Mouse (Mus musculus): ENCODE data around the gene Tarsl2. TPM values are rescaled to one million over a fixed set of nuclear protein-coding genes. Genes with fewer than 3 reads are reported as not detected.

Gene Tarsl2
- polyA plus RNA-seq, 1 experiment from 2014 or later = 7.0 TPM

DNA sequence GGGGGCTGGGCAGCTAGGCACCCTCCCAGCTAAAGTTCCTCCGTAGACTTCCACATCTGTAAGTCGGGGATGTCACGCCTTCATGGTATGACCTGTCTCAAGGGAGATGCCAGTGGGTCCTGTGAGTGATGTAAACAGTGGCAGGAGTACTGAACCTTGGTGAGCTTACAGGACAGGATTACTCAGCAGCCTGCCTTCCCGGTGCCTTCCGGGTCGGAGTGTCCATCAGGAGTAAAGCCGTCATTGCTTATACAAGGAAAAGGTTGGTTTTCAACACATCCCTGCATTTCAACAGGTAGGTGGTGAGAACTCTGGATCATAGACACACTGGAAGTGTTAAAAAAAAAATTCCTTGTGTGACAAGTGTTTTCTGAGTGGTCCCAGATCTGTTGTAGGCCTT lies 57.4 kb downstream of the Tarsl2 start:
- H3K4me1 ChIP-seq (replicated peaks; ENCODE audit: control insufficient read depth, insufficient read depth, low read length) = peaks cover 4% of the 10 kb centered on the region; the same call in 1 of the 2 replicates
- no peaks in the 10 kb centered on the region for H3K27me3 ChIP-seq (ENCODE audit: control insufficient read depth, insufficient read depth, low read depth, low read length)
- H3K9me3 ChIP-seq (ENCODE audit: control insufficient read depth, low read length) = no peaks in the 10 kb centered on the region
- ATAC-seq (ENCODE audit: low read depth) = no peak
- peaks cover 27% of the 10 kb centered on the region for H3K36me3 ChIP-seq (ENCODE audit: control insufficient read depth, insufficient read depth, low read length)
- H3K4me2 ChIP-seq (ENCODE audit: low read depth, low read length) = no peak overlapping the region
- no peak overlapping the region for H3K4me3 ChIP-seq (ENCODE audit: low read length)
- no peak overlapping the region for H3K27ac ChIP-seq (ENCODE audit: low read length)
- no peak overlapping the region for H3K9ac ChIP-seq (ENCODE audit: low read length)
- 84% methylated on average over 7 of the region's 7 CpGs for WGBS

GRCm38 (mm10) chr7:65704818-65705242 lies 60.1 kb downstream of the Tarsl2 start:
- ATAC-seq (ENCODE audit: low read depth) = peak; percentile 71
- H3K36me3 ChIP-seq (ENCODE audit: control insufficient read depth, insufficient read depth, low read length) = peaks cover 12% of the 10 kb centered on the region

DNA sequence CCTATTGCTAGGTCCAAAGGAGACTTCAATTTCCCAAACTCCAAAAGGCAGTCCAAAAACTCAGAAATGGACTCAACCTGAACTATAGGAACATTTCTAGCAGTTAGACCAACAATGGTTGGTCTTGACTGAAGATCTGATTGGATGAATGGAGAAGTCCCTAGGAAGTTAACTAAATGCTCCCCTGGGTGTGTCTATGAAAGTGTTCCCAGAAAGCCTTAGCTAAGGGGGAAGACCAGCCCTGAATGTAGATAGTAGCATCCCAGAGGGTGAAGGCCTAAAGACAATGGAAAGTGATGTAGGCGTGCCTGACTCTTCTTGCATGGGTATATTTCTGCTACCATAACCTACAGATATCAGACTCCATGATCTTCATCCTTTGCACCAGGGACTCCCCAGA lies 63.8 kb downstream of the Tarsl2 start:
- H3K4me2 ChIP-seq (ENCODE audit: low read depth, low read length) = no peak overlapping the region
- no peaks in the 10 kb centered on the region for H3K27me3 ChIP-seq (ENCODE audit: control insufficient read depth, insufficient read depth, low read depth, low read length)
- H3K4me3 ChIP-seq (ENCODE audit: low read length) = no peak overlapping the region
- no peak overlapping the region for H3K27ac ChIP-seq (ENCODE audit: low read length)
- no peak overlapping the region for H3K9ac ChIP-seq (ENCODE audit: low read length)
- H3K4me1 ChIP-seq (replicated peaks; ENCODE audit: control insufficient read depth, insufficient read depth, low read length) = peaks cover 4% of the 10 kb centered on the region; the same call in 1 of the 2 replicates
- H3K9me3 ChIP-seq (ENCODE audit: control insufficient read depth, low read length) = no peaks in the 10 kb centered on the region
- 90% methylated on average over 1 of the region's 1 CpGs for WGBS
- no peak for ATAC-seq (ENCODE audit: low read depth)
- no peaks in the 10 kb centered on the region for H3K36me3 ChIP-seq (ENCODE audit: control insufficient read depth, insufficient read depth, low read length)

More at GRCm38 (mm10) chr7:65704818-65705242, 60.1 kb downstream of the Tarsl2 start:
- Histone ChIP-seq H3K27ac (ENCODE audit: low read length) (peak overlapping the region; percentile 16; the same call in 1 of the 2 replicates), H3K4me1 (replicated peaks; ENCODE audit: control insufficient read depth, insufficient read depth, low read length) (peaks cover 4% of the 10 kb centered on the region; the same call in 1 of the 2 replicates), H3K9me3 (ENCODE audit: control insufficient read depth, low read length) (no peaks in the 10 kb centered on the region), H3K27me3 (ENCODE audit: control insufficient read depth, insufficient read depth, low read depth, low read length) (no peaks in the 10 kb centered on the region), H3K9ac (ENCODE audit: low read length) (peak overlapping the region; percentile 56), H3K4me3 (ENCODE audit: low read length) (peak overlapping the region; percentile 44), H3K4me2 (ENCODE audit: low read depth, low read length) (peak overlapping the region; percentile 59)
- WGBS = 6% methylated on average over 10 of the region's 10 CpGs

DNA sequence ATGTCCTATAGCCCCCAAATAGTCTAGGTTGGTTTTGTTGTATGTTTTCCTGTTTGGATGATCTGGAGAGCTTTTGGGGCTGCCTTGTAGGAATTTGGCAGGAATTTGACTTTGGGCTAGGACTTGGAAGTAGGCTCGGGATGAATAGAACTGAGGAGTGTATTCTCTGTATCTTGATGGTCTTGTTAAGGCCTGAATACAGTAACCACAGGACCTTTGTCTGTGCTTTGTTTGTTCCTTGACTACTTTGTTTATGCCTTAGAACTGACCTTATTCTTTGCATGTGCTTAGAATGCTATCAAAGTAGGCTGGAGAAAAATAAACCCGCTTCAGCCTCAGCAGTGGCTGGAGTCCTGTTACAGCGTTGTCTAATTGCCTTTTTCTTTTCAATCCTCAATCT lies 65.6 kb downstream of the Tarsl2 start:
- no peak overlapping the region for H3K4me3 ChIP-seq (ENCODE audit: low read length)
- H3K9ac ChIP-seq (ENCODE audit: low read length) = no peak overlapping the region
- 74% methylated on average over 3 of the region's 3 CpGs for WGBS
- H3K27me3 ChIP-seq (ENCODE audit: control insufficient read depth, insufficient read depth, low read depth, low read length) = no peaks in the 10 kb centered on the region
- peaks cover under 1% of the 10 kb centered on the region; the same call in 1 of the 2 replicates for H3K4me1 ChIP-seq (replicated peaks; ENCODE audit: control insufficient read depth, insufficient read depth, low read length)
- no peak for ATAC-seq (ENCODE audit: low read depth)
- no peaks in the 10 kb centered on the region for H3K36me3 ChIP-seq (ENCODE audit: control insufficient read depth, insufficient read depth, low read length)
- H3K9me3 ChIP-seq (ENCODE audit: control insufficient read depth, low read length) = no peaks in the 10 kb centered on the region
- no peak overlapping the region for H3K27ac ChIP-seq (ENCODE audit: low read length)
- no peak overlapping the region for H3K4me2 ChIP-seq (ENCODE audit: low read depth, low read length)

DNA sequence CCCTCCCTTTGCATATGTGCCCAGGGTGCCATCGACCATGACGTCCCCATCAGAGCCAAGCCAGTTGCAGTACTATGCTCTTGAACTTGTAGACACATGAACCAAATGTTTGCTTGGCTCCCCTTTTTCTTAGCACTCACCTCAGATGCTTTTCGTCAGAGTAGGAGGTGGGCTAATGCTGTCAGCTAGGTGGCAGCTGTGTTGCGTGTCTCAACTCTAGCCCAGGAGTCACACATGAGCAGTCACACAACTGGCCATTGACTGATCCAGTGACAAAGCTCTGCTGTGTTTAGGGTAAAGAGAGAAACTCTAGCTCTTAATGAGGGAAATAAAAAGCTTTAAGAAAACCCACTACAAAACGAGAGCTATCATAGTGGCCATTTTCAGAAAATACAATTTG lies 69.1 kb downstream of the Tarsl2 start:
- Histone ChIP-seq H3K4me2 (ENCODE audit: low read depth, low read length) (no peak overlapping the region), H3K9me3 (ENCODE audit: control insufficient read depth, low read length) (no peaks in the 10 kb centered on the region), H3K4me1 (replicated peaks; ENCODE audit: control insufficient read depth, insufficient read depth, low read length) (no peaks in the 10 kb centered on the region), H3K27ac (ENCODE audit: low read length) (no peak overlapping the region), H3K36me3 (ENCODE audit: control insufficient read depth, insufficient read depth, low read length) (no peaks in the 10 kb centered on the region), H3K4me3 (ENCODE audit: low read length) (no peak overlapping the region), H3K27me3 (ENCODE audit: control insufficient read depth, insufficient read depth, low read depth, low read length) (no peaks in the 10 kb centered on the region), H3K9ac (ENCODE audit: low read length) (no peak overlapping the region)
- WGBS = 52% methylated on average over 5 of the region's 5 CpGs
- no peak for ATAC-seq (ENCODE audit: low read depth)

- Histone ChIP-seq H3K9me3 (ENCODE audit: control insufficient read depth, low read length) (no peaks in the 10 kb centered on the region), H3K4me3 (ENCODE audit: low read length) (no peak overlapping the region), H3K27ac (ENCODE audit: low read length) (no peak overlapping the region), H3K4me2 (ENCODE audit: low read depth, low read length) (no peak overlapping the region), H3K27me3 (ENCODE audit: control insufficient read depth, insufficient read depth, low read depth, low read length) (no peaks in the 10 kb centered on the region), H3K4me1 (replicated peaks; ENCODE audit: control insufficient read depth, insufficient read depth, low read length) (no peaks in the 10 kb centered on the region), H3K9ac (ENCODE audit: low read length) (no peak overlapping the region), H3K36me3 (ENCODE audit: control insufficient read depth, insufficient read depth, low read length) (no peaks in the 10 kb centered on the region)
- WGBS = 45% methylated on average over 4 of the region's 4 CpGs
- no peak for ATAC-seq (ENCODE audit: low read depth)
Measured at GRCm38 (mm10) chr7:65714304-65714703, 69.6 kb downstream of the Tarsl2 start.

GRCm38 (mm10) chr7:65734024-65734423 lies 89.3 kb downstream of the Tarsl2 start:
- Histone ChIP-seq H3K9me3 (ENCODE audit: control insufficient read depth, low read length) (no peaks in the 10 kb centered on the region), H3K36me3 (ENCODE audit: control insufficient read depth, insufficient read depth, low read length) (no peaks in the 10 kb centered on the region), H3K27me3 (ENCODE audit: control insufficient read depth, insufficient read depth, low read depth, low read length) (no peaks in the 10 kb centered on the region), H3K4me1 (replicated peaks; ENCODE audit: control insufficient read depth, insufficient read depth, low read length) (peaks cover 4% of the 10 kb centered on the region; the same call in 1 of the 2 replicates), H3K4me2 (ENCODE audit: low read depth, low read length) (no peak overlapping the region), H3K27ac (ENCODE audit: low read length) (no peak overlapping the region), H3K9ac (ENCODE audit: low read length) (no peak overlapping the region), H3K4me3 (ENCODE audit: low read length) (no peak overlapping the region)
- WGBS = 67% methylated on average over 2 of the region's 2 CpGs
- ATAC-seq (ENCODE audit: low read depth) = no peak

- H3K27me3 ChIP-seq (ENCODE audit: control insufficient read depth, insufficient read depth, low read depth, low read length) = no peaks in the 10 kb centered on the region
- no peak for ATAC-seq (ENCODE audit: low read depth)
- no peak overlapping the region for H3K9ac ChIP-seq (ENCODE audit: low read length)
- H3K36me3 ChIP-seq (ENCODE audit: control insufficient read depth, insufficient read depth, low read length) = no peaks in the 10 kb centered on the region
- WGBS = 93% methylated on average over 3 of the region's 3 CpGs
- no peaks in the 10 kb centered on the region for H3K9me3 ChIP-seq (ENCODE audit: control insufficient read depth, low read length)
- H3K4me2 ChIP-seq (ENCODE audit: low read depth, low read length) = no peak overlapping the region
- peaks cover 4% of the 10 kb centered on the region; the same call in 1 of the 2 replicates for H3K4me1 ChIP-seq (replicated peaks; ENCODE audit: control insufficient read depth, insufficient read depth, low read length)
- H3K27ac ChIP-seq (ENCODE audit: low read length) = no peak overlapping the region
- no peak overlapping the region for H3K4me3 ChIP-seq (ENCODE audit: low read length)
Measured at GRCm38 (mm10) chr7:65735261-65735660, 90.6 kb downstream of the Tarsl2 start.

DNA sequence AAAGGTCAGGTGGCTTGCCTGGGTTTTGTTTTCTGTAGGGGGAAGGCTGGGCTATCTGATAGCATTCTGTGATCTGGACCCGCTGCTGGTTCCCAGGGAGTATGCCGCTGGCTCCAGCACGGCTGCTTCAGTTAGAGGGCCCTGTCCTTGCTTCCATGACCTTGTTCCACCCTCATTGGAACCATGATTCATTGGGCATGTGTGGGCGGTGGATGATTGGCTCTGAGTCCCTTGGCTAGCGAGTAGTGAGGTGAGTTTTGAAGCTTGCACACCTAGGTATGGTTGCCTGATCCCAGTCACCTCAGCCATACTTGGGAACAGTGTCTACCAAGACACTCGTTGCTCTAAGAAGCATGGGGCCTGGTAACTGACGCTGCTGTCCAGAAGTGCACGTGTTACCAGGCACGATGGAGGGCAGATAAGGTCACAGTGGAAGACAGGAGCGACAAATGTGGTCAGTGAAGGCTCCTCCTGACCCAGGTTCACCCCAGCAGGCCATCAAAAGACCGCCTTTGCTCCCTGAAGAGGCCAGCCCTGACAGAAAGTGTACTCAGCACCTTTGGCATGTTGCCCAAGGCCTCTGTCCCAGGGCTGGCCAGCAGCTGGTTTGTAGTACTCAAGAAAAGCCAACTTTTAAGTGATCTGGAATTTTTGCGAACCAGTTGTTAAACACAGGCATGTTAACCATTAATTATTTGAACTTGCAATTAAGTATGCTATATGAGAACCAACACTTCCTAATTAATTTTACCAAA lies 92.8 kb downstream of the Tarsl2 start:
- WGBS = 41% methylated on average over 12 of the region's 12 CpGs
- no peak overlapping the region for H3K9ac ChIP-seq (ENCODE audit: low read length)
- no peaks in the 10 kb centered on the region for H3K27me3 ChIP-seq (ENCODE audit: control insufficient read depth, insufficient read depth, low read depth, low read length)
- H3K4me1 ChIP-seq (replicated peaks; ENCODE audit: control insufficient read depth, insufficient read depth, low read length) = peaks cover 8% of the 10 kb centered on the region; the same call in 1 of the 2 replicates
- ATAC-seq (ENCODE audit: low read depth) = peak; percentile 47; the same call in 1 of the 2 replicates
- no peaks in the 10 kb centered on the region for H3K9me3 ChIP-seq (ENCODE audit: control insufficient read depth, low read length)
- no peak overlapping the region for H3K4me2 ChIP-seq (ENCODE audit: low read depth, low read length)
- no peak overlapping the region for H3K4me3 ChIP-seq (ENCODE audit: low read length)
- H3K36me3 ChIP-seq (ENCODE audit: control insufficient read depth, insufficient read depth, low read length) = no peaks in the 10 kb centered on the region
- no peak overlapping the region for H3K27ac ChIP-seq (ENCODE audit: low read length)
